Mouse (Mus musculus) thymus, postnatal 4 days (tissue): ENCODE measurements around the gene Naa10.
A peak's percentile ranks its signal among the peaks of the same experiment; 100 is the strongest.

ENCODE experiments used
- DNase-seq: peaks from one replicate; pipeline ENCODE4 v3.0.0; 2021

The Naa10 gene

DNA sequence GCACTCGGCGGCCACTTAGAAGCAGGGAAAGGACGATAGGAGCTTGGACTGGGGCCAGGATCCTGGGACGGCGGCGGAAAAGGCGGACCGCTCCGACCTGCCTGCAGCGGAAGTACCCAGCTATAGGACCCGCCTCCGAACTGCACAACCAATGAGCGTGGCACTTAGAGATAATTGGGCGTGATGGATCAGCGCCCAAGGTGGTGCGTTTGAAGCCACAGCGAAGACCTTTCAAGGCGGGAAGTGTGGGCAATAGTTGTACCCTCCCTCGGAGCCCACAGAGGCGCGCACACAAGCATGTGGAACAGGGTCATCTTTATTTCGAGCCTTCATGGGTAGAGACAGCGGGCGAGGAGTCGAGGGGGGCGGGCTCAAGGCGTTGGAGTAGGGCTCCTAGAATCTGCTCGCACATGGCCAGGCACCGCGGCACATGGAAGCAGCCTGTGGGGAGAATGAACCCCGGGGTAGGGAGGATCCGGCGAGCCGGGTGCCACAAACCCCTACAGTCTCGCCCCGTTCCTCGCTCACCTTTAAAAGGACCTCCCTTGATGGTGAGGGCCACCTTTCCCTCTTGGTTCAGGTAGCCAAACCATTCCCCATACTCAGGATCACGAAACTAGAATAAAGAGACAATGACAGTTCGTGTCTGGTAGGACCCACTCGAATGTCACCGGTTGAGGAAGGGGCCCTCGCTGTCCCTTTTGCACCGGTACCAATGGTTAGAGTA, at the start of gene Naa10, which contains the start of gene Arhgap4:
Naa10 (minus strand) TSS at position 122 of the 727 bp plus-strand sequence.
Arhgap4 (minus strand) TSS at position 48 of the 727 bp plus-strand sequence.
- peak; percentile 76 for DNase-seq

DNA sequence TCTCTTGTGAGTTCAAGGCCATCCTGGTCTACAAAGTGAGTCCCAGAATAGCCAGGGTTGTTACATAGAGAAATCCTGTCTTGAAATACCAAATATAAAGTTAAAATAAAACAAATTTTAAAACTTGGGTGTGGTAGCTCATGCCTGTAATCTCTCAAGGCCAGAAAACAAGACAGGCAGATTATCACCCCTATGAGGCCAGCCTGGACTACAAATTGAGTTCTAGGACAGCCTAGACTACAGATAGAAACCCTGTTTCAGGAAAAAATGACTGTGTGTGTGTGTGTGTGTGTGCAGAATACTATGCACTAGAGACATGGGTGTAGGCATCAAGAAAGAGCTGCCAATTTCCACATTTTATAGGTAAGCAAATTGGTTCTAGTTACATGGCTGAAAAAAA, 49.0 kb upstream of the Naa10 start:
- DNase-seq, result no peak

DNA sequence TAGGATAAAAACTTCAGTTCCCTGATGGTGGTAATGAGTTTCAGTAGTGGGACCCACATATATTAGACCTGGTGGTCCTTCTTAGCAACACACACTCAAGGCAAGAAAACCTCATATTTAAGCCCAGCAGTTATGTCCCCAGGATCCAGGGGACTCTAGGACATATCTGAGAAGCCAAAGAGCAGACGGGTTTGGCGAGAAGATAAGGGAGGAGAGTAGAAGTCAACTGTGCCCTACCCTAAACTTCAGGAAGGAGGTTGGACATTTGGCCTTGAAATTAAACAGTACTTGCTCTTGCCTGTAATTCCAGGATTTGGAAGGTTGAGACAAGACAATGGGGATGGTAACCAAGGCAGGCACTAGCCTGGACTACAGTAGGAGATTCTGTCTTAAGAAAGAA, 48.0 kb upstream of the Naa10 start:
- no peak for DNase-seq

DNA sequence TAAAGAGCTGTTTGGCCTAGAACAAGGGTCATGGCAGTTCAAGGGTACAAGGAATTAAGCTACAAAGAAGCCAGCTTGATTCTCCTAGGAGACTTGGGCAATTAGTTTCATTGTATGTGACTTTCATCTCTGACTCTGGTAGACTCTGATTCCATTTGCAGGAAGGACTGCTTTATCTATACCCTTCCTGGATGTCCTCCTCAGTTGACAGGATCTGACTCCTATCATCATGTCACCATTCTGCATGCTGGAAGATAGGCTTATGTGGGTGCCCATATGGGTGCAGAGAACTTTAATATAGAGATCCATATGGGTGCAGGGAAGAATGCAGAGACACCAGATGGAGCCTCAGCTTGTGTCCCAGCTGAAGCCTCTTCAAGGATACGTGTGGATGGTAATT, 47.4 kb upstream of the Naa10 start:
- no peak for DNase-seq

DNA sequence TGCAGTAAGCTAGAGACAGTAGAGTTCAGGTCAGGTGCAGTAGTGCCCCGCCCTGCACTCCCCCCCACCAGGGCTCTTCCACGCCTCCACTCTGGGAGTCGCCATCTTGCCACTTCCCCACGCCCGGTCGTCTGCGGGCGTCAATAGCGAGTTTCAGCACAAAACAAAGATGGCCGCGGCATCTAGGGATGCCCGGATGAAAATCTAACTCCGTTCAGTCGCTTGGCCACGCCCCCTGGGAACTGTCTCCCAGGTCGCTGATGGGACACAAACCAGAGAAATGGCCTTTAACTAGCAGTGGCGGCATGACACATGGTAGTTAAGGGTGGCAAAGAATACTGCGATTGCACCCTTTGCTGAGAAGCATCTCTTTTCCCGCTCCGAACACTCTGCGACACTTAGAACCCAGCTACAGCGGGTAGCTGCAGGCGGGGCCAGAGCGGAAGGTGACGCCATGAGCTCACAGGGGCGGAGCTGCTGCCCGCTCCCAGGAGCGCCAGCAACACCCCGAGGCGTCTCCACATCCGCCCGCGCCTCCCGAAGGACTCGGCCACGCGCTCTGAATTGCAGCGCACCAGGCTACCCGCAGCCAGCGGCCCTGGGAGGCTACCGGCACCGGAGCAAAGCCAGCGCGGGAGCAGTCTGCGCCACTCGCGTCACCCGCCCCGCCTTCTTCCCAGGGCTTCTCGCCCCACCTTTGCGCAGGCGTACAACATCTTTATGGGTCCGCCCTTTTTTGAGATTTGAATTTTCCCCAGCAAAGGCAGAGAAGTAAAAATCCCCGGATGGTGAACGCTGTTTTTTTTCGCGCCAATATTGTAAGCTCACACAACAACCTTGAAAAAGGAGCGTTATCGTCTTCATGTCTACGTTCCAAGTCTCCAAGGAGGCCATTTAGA, 45.7 kb upstream of the Naa10 start:
- DNase-seq, result peak; percentile 89

DNA sequence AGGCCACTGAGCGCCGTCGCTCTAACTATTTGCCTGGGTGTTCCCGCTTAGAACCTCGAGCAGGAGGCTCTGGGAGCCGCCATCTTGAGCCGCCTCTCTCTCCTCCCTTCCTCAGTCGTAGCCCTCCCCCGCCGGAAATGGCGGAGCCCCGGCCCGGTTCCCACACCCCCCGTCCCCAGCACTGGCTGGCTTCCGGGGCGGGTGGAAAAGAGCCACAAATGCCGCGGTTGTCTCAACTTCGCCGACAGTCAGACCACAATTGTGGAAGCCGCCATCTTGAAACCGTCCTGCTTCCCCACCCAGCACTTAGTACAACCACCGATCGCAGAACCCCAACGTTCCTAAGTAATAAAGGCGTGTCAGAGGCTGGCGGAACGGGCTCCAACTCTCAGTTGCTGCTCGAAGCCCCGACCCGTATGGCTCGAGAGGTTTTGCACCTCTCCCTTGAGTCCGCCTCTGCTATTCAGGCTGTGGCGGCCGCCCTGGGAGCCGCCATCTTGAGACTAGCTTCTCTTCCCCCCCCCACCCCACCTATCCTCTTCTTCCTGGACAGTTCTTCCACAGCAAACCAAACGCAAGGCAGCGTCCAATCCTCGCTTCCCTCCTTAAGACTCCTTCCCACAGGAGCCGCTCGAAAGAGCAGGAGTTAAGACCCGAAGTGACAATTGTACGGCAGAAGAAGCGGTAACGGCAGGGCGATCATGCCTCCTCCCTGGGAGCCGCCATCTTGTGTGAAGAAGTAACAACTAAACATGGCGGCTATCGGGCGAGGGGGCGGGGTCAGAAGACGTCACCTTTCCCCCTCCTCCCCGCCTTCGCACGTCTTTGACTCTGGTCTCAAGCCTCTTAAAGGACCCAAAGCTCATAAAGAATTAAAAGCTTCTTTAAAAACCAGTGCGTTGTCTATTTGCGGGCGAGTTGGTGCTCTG, 44.8 kb upstream of the Naa10 start, which contains the start of gene Hcfc1:
Hcfc1 (minus strand) TSS at position 110 of the 929 bp plus-strand sequence.
- peak; percentile 88 for DNase-seq

DNA sequence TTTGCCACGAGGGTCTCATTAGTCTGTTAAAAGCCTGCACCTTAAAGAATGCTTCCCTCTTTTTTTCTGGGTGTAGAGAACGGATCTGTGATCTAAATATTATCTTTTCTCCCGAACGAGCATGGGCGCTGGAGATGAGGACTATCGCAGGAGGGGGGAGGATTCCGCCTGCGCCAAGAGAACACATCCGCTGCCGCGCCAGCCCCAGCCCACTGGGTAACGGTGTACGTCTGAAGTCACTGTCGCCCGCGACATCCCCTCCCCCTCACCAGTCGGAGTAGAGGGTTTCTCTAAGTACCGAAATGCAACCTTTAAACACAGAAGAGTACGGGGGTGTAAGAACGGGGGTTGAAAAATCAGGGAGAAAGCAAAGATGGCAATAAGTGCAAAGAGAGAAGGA, 43.6 kb upstream of the Naa10 start:
- DNase-seq, result peak; percentile 81

DNA sequence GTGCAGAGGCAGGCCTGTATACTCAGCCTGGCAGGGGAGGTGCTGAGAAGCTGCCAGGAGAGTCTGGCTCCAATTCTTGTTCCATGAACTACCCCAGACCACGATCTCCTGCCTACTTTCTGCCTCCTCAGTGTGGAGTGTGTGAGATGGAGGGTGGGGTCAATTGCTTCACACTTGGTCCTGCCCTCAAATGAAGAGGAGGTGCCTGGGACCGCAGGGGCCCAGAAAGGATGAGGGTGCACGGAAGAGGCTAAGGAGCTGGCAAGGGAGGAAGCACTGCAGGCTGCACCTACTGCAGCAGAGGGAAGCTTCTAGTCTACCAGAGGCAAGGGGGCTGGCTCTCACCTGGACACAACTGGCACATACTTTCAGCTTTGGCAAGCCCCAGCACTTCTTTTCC, 42.6 kb upstream of the Naa10 start:
- peak; percentile 46 for DNase-seq

DNA sequence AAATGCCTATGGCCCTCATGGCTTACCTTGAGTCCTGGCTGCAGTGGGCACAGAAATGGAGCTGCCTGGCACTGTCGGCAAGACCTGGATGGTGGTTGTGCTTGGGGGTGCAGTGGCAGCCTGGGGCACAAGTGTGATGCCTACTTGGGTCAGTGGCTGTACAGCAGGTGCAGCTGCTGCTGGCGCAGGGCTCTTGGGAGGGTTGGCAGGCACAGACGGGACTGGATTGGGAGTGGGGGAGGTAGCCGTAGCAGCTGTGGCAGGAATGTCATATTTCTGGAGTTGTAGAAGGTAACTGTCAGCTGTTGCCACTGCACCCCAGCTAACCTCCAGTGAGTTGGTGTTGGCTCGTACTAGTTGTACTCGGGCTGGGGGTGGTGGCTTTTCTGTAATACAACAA, 33.2 kb upstream of the Naa10 start:
- no peak for DNase-seq

DNA sequence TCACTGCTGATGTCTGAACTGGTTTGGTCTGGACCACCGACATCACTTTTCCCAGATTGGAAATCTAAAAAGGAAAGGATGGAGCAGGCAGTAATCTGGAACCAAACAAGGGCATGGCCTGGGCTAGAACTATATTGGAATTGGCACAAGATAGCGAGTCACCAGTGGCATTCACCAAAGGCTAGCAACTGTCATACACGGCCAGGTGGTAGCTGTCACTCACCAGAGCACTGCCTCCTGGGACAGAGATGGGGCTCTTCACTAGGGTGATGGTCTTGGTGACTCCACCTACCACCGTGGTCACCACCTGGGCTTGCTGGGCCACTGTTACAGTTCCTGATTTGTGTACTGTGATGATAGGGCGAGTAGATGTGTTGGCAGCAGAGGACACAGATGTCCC, 30.9 kb upstream of the Naa10 start:
- no peak for DNase-seq

DNA sequence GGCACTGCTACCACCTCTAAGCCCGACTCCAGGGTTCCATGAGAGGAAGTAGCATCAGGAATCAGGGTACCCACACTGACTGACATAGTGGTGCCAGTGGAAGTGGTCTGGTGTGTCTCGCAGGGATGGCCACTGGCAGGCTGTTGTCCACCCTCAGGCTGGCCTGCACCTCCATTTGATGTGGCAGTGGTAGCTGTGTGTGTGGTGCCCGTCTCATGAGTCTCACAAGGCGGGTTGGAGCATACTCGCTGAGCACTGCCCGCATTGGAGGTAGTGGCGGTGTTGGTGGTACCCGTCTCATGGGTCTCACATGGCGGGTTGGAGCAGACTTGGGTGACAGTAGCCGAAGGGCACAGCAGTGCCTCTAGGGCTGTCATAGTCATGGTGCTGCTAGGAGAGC, 27.6 kb upstream of the Naa10 start:
- DNase-seq, result no peak

DNA sequence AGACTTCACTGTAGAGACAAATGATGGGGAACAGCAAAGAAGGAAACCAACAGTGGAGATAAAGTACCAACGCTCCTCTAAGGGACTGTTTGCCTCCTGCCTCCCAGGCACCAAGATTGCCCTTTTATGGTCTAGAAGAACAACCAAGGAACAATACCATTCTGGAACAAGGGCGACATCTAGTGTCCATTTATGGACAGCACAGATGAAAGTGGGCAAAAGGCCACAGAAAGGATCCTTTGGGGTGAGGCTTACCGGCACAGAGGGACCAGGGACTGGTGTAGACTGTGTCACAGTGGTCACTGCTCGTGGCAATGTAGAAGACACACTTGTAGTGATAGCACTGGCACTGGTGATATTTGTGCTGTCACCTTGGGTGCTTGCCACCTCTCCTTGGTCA, 26.9 kb upstream of the Naa10 start:
- peak; percentile 55 for DNase-seq

DNA sequence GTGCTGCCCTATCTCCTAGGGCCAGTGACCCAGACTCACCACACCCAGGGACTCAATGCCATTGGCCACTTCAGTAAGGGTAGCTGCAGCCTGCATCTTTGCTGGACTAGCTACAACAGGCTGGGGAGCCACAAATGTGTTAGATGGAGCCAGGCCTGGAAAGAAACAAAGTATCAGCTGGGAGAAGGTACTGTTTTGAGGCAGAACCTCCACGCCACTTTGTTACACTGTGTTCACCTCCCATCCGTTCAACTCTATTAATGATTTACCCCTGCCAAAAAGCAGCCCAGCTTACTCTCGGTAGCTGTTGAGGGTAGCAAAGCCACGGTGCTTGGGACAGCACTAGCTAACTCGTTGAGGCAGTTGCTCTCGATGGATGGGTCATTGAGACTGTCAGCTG, 25.2 kb upstream of the Naa10 start:
- DNase-seq, result no peak

DNA sequence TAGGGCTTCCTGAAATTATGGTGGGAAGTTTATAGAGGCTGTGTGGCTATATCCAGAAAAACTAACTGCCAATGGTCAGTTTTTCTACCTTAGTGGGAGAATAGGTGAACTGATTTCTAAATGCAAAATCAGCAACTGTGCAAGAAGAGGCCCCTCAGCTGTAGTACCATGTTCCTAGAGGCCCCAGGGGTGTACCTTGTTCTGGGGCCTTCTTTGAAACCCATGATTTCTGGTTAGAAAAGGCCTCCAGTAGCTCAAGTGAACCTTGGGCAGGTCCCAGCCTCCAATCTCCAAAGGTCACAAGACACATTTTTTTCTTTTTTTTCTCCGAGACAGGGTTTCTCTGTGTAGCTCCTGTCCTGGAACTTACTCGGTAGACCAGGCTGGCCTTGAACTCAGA, 20.6 kb upstream of the Naa10 start:
- no peak for DNase-seq

DNA sequence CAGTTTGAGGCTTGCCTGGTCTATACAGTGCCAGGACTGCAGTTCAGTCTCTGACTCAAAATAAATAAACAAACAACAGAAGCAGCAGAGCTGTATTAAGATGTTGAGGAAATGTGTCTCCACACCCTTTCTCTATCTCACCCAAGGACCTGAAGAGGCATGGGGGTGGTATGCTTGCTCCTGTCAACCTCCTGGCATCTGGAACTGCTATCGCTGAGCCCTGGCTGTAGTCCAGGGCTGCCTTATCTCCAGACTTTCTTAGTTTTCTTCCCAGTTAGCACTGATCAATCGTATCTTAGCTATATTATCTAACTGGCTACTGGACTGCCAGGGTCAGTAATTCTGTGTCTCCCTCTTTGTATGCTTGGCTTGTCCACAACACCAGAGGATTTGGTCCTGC, 20.1 kb upstream of the Naa10 start:
- DNase-seq, result no peak

DNA sequence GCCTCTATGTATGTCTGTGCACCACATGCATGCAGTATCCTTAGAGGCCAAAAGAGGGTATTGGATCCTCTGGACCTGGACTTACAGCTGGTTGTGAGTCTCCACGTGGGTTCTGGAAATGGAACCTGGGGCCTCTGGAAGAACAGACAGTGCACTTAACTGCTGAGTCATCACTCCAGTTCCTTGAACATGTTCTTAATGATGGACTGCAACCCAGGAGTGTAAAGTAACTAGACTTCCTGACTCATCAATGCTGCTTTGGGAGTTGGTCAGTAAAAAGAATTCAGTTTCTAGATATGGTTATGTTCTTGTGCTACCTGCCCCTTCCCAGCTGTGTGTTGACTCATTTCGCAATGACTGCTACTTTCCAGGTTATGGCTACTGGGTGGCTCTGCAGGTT, 10.1 kb upstream of the Naa10 start:
- no peak for DNase-seq

DNA sequence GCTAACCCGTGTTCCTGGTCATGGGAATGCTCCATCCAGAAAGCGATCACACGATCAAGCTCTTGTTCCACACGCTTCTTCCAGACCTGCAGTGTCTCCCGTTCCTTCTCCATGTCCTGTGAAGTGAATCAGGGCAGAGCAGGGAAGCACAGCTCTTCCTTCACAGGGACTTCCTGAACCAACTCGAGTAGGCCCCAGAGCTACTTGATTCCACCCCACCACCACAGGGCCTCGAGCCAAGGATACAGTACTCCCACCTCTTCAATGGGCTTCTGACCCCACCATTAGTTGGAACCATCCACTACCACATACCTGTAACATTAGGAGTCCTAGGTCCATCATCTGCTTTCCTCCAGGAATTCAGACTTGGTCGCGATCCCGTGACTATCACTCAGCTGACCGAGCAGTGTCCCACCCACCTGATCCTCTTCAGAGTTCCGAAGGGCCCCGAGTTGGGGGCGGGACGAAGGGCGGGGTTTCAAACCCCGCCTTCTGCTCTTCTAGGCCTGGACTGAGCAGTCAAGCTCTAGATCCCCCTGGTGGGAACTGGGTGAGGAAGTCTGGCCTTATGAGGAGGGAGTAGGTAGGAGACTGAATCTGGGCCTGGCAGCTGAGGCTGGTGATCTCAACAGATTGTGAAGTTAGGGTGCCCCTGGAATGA, 8.8 kb upstream of the Naa10 start, which contains the start of gene Renbp:
Renbp (minus strand) TSS at position 449 of the 661 bp plus-strand sequence.
- peak; percentile 68 for DNase-seq

DNA sequence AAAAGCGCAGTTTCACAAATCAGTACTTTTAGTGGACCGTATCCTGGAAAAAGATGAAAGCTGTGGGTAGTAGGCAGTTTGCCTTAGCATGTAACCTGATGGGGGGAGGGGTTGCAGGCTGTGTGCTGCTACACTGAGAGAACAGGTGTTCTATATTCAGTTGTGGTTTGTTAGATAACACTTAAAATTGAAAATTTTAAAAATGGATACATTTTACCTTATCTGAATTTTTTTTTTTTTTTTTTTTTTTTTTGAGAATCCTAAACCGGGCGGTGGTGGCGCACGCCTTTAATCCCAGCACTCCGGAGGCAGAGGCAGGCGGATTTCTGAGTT, 772 bp upstream of the Naa10 start:
- peak; percentile 53 for DNase-seq

DNA sequence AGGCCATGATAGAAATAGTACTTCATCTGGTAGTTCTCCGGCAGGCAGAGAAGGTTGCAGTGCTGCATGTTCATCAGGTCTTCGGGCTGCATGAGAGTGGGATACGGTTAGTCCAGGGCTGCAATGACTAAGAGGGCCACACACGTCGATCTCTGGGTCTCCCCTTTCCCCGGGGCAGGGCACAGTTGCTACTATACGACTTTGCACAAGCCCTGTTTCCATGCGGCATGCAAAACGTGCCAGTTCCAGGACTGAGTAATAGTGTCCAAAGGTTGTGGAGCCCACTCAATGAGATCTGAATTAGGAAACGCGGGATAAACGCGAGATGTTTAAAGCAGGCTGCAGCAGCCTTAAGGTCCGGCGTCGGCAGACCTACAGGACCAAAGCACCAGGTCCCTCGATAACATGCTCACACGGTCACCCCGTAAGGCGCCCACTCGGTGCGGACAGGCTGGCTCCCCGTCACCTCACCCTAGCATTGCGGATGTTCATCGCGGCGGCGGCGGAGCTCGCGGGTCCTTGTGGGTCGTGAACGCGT, 390 bp downstream of the Naa10 start:
- DNase-seq, result no peak

DNA sequence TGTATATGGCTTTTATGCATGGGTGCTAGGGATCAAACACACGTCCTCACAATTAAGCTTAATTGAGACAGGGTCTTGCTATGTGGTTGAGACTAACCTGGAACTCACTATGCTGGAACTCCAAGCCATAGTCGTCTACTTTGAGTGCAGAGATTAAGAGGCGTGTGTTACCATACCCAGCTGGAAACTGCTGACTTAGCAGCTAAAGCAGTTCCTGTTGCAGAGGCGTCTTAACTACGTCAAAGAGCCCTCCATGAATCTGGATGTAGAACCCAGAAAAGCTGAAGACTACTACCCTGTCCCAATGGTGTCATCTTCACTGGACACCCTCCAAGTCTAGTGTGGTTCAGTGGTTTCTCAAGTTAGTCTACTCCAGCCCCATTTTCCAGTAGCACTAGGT, 3.1 kb downstream of the Naa10 start:
- DNase-seq, result no peak

DNA sequence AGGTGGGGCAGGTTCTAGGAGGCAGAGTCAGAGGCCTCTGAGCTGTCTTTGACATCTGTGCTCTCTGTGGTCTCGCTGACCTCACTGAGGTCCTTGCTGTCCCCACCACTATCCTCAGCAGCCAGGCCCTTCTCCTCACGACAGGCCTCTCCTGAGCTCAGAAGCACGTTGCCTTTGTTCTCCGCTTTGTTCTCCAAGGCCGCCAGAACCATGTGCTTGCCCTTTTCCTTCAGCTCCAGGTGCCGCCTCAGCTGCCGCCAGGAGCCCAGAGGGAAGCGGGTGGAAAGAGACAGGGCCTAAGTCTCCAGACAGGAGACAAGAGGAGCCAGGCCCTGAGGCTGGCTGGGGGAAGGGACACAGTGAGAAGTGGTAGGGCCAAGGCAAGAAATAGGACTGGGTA, 4.8 kb downstream of the Naa10 start:
- no peak for DNase-seq
